Mouse (Mus musculus): Measurements from ENCODE around the gene Rad51. TPM values are rescaled to one million over a fixed set of nuclear protein-coding genes. Genes with fewer than 3 reads are reported as not detected.
A peak's percentile ranks its signal among the peaks of the same experiment; 100 is the strongest.

Rad51 gene
- polyA plus RNA-seq, 1 experiment from 2014 or later = 79.2 TPM

DNA sequence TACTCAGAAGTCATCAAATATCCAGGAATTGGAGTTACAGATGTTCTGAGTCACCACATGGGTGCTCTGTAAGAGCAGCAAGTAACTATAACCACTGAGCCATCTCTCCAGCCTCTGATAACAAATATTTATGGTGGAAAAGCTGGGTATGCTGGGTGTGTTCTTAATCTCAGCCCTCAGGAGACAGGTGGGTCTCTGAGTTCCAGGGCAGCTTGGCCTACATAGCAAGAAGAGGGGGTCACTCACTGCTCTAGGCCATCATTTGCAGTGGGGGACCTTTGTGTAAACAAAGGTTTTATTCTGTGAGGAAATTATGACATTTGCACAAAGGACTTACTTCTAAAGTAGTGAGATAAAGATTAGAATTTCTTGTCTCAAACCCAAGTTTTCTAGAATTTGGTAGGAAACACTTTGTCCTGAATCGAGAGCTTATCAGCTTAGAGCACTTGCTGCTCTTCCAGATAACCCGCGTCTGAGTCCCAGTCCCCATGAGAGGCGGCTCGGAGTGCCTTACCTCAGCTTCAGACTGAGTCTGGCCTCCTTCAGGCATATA is 23.8 kb downstream of the Rad51 start:
- no peaks in the 10 kb centered on the region; the same call in none of the 2 replicates for H3K36me3 ChIP-seq (replicated peaks; ENCODE audit: control insufficient read depth, insufficient read depth, low read depth, low read length)
- no peak for DNase-seq (ENCODE audit: low spot score)

DNA sequence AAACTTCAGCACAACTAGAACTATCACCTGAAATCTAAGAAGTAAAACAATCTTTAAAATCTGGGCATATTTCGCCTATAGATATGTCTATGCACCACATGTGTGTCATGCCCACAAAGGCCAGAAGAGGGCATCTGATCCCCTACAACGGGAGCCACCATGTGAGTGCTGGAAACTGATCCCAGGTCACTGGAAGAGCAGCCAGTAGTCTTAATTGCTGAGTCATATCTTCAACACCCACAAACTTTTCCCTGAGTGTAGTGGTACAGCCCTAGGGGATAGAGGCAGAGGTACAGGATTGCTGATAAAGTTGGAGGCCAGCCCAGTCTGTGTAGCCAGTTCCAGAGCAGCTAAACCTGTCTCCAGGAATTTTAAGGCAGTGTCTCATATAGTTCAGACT is 32.6 kb downstream of the Rad51 start:
- Histone ChIP-seq H3K27me3 (ENCODE audit: control insufficient read depth, insufficient read depth, low read length) (no peaks in the 10 kb centered on the region), H3K9ac (replicated peaks; ENCODE audit: low read length) (no peak overlapping the region), H3K4me1 (ENCODE audit: control insufficient read depth, insufficient read depth, low read length) (no peaks in the 10 kb centered on the region), H3K36me3 (replicated peaks; ENCODE audit: control insufficient read depth, insufficient read depth, low read depth, low read length) (peaks cover 10% of the 10 kb centered on the region), H3K4me3 (ENCODE audit: low read depth, low read length) (no peak overlapping the region), H3K27ac (replicated peaks; ENCODE audit: low read depth, low read length) (no peak overlapping the region), H3K9me3 (replicated peaks; ENCODE audit: control insufficient read depth, low read length) (no peaks in the 10 kb centered on the region), H3K4me2 (ENCODE audit: low read depth, low read length) (no peak overlapping the region)
- DNase-seq (ENCODE audit: low spot score) = no peak
- 89% methylated on average over 2 of the region's 2 CpGs for whole genome bisulfite sequencing
- ATAC-seq (replicated peaks; ENCODE audit: insufficient number of reproducible peaks, low FRiP score, low TSS enrichment, low read depth) = no peak

More for the DNA sequence above, 23.8 kb downstream of the Rad51 start:
- no peaks in the 10 kb centered on the region for H3K4me1 ChIP-seq (ENCODE audit: control insufficient read depth, insufficient read depth, low read length)
- ATAC-seq (replicated peaks; ENCODE audit: insufficient number of reproducible peaks, low FRiP score, low TSS enrichment, low read depth) = no peak
- WGBS = 89% methylated on average over 5 of the region's 5 CpGs
- H3K9ac ChIP-seq (replicated peaks; ENCODE audit: low read length) = no peak overlapping the region
- H3K4me3 ChIP-seq (ENCODE audit: low read depth, low read length) = no peak overlapping the region
- no peak overlapping the region for H3K4me2 ChIP-seq (ENCODE audit: low read depth, low read length)
- H3K9me3 ChIP-seq (replicated peaks; ENCODE audit: control insufficient read depth, low read length) = no peaks in the 10 kb centered on the region
- no peaks in the 10 kb centered on the region for H3K27me3 ChIP-seq (ENCODE audit: control insufficient read depth, insufficient read depth, low read length)
- no peak overlapping the region for H3K27ac ChIP-seq (replicated peaks; ENCODE audit: low read depth, low read length)

DNA sequence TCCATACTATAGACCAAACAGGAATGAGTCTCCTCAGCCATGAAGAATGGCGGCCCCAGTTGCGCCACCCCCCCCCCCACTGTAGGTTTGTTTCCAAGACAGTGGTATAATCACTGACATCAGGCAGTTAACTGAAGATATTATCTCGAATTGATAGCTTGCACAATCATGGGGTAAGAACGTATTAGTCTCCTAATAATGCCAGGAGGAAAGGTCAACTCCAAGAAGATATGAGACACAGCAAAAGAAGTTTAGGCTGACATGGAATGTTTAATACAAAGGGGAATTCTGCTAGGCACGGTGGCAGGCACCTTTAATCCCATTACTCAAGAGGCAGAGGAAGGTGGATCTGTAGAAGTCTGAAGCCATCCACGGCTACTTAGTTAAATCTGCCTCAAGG is 33.8 kb downstream of the Rad51 start:
- H3K4me3 ChIP-seq (ENCODE audit: low read depth, low read length) = no peak overlapping the region
- no peaks in the 10 kb centered on the region for H3K27me3 ChIP-seq (ENCODE audit: control insufficient read depth, insufficient read depth, low read length)
- no peak overlapping the region for H3K4me2 ChIP-seq (ENCODE audit: low read depth, low read length)
- ATAC-seq (replicated peaks; ENCODE audit: insufficient number of reproducible peaks, low FRiP score, low TSS enrichment, low read depth) (no peak), DNase-seq (ENCODE audit: low spot score) (no peak)
- peaks cover 10% of the 10 kb centered on the region for H3K36me3 ChIP-seq (replicated peaks; ENCODE audit: control insufficient read depth, insufficient read depth, low read depth, low read length)
- no peaks in the 10 kb centered on the region for H3K4me1 ChIP-seq (ENCODE audit: control insufficient read depth, insufficient read depth, low read length)
- H3K27ac ChIP-seq (replicated peaks; ENCODE audit: low read depth, low read length) = no peak overlapping the region
- H3K9me3 ChIP-seq (replicated peaks; ENCODE audit: control insufficient read depth, low read length) = no peaks in the 10 kb centered on the region
- 86% methylated on average over 6 of the region's 6 CpGs for WGBS
- no peak overlapping the region for H3K9ac ChIP-seq (replicated peaks; ENCODE audit: low read length)

DNA sequence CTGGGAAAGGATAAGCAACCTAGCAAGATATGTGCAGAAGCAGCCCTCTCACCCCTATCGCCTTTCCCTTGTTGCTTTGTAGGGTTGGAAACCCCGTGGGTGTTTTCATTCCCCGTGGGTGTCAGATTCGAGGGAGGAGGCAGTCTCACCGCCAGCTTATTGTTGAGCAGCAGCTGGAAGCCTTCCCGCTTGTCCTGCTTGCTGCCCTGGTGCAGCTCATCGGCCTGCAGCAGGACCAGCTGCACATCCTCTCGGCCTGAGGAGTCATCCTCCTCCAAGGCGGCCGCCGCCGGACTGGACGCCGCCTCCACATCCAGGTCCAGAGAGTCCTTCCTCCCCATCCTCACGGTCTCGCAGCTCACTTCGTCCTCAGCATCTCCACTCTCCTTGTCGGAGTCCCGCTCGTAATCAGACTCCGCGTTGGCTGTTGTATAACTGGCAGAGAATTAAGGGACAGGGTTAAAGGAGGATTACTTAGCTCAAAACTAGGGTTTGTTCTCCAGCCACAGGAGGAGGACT is 34.6 kb downstream of the Rad51 start:
- Histone ChIP-seq H3K9me3 (replicated peaks; ENCODE audit: control insufficient read depth, low read length) (no peaks in the 10 kb centered on the region), H3K27ac (replicated peaks; ENCODE audit: low read depth, low read length) (no peak overlapping the region), H3K4me3 (ENCODE audit: low read depth, low read length) (no peak overlapping the region), H3K4me2 (ENCODE audit: low read depth, low read length) (no peak overlapping the region), H3K9ac (replicated peaks; ENCODE audit: low read length) (no peak overlapping the region), H3K4me1 (ENCODE audit: control insufficient read depth, insufficient read depth, low read length) (no peaks in the 10 kb centered on the region), H3K36me3 (replicated peaks; ENCODE audit: control insufficient read depth, insufficient read depth, low read depth, low read length) (peaks cover 10% of the 10 kb centered on the region), H3K27me3 (ENCODE audit: control insufficient read depth, insufficient read depth, low read length) (no peaks in the 10 kb centered on the region)
- ATAC-seq (replicated peaks; ENCODE audit: insufficient number of reproducible peaks, low FRiP score, low TSS enrichment, low read depth) (no peak), DNase-seq (ENCODE audit: low spot score) (no peak)
- WGBS = 87% methylated on average over 22 of the region's 22 CpGs

DNA sequence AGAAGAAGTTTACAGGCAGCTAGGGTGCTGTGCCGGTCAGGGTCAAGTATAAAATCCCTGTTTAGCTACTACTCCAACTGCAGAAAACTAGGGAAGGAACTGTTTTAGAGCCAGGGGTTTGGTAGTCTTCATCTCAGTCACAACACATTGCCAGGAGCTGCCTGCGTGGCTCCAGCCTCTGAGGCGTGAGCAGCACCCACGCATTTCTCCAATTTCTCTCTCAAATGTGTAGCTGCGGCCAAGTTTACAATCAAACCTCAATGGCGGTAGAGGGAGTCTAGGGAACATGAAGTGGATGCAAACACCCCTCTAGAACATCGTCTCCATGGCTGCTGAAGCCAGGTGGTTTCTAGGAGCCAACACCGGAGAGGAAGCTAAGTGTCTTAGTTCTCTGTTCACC is 35.2 kb downstream of the Rad51 start:
- Histone ChIP-seq H3K4me1 (ENCODE audit: control insufficient read depth, insufficient read depth, low read length) (no peaks in the 10 kb centered on the region), H3K36me3 (replicated peaks; ENCODE audit: control insufficient read depth, insufficient read depth, low read depth, low read length) (peaks cover 10% of the 10 kb centered on the region), H3K4me2 (ENCODE audit: low read depth, low read length) (no peak overlapping the region), H3K27me3 (ENCODE audit: control insufficient read depth, insufficient read depth, low read length) (no peaks in the 10 kb centered on the region), H3K27ac (replicated peaks; ENCODE audit: low read depth, low read length) (no peak overlapping the region), H3K9me3 (replicated peaks; ENCODE audit: control insufficient read depth, low read length) (no peaks in the 10 kb centered on the region), H3K4me3 (ENCODE audit: low read depth, low read length) (no peak overlapping the region), H3K9ac (replicated peaks; ENCODE audit: low read length) (no peak overlapping the region)
- no peak for ATAC-seq (replicated peaks; ENCODE audit: insufficient number of reproducible peaks, low FRiP score, low TSS enrichment, low read depth)
- no peak for DNase-seq (ENCODE audit: low spot score)
- WGBS = 93% methylated on average over 8 of the region's 8 CpGs

DNA sequence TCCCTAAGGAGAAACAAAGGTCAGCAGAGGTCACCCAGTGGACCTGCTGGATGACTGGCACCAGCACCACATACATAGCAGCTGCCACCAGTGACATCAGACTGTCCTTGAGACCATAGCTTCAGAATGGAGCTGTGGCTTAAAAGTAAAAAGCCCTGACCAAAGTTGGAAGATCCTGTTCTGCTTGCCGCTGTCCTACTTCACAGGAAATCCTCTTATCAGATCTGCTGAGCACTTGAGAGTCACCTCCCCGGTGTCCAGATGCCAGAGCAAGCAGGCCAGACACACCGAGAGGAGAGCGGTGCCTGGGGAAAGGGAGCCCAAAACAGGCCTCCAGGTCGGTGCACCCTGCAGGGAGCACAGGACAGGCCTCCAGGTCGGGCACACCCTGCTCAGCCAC is 39.7 kb downstream of the Rad51 start:
- Histone ChIP-seq H3K36me3 (replicated peaks; ENCODE audit: control insufficient read depth, insufficient read depth, low read depth, low read length) (peaks cover 3% of the 10 kb centered on the region; the same call in 1 of the 2 replicates), H3K27me3 (ENCODE audit: control insufficient read depth, insufficient read depth, low read length) (no peaks in the 10 kb centered on the region), H3K9me3 (replicated peaks; ENCODE audit: control insufficient read depth, low read length) (no peaks in the 10 kb centered on the region), H3K4me3 (ENCODE audit: low read depth, low read length) (no peak overlapping the region), H3K4me1 (ENCODE audit: control insufficient read depth, insufficient read depth, low read length) (no peaks in the 10 kb centered on the region), H3K4me2 (ENCODE audit: low read depth, low read length) (no peak overlapping the region), H3K9ac (replicated peaks; ENCODE audit: low read length) (no peak overlapping the region), H3K27ac (replicated peaks; ENCODE audit: low read depth, low read length) (no peak overlapping the region)
- DNase-seq (ENCODE audit: low spot score) = no peak
- whole genome bisulfite sequencing = 91% methylated on average over 6 of the region's 6 CpGs
- no peak for ATAC-seq (replicated peaks; ENCODE audit: insufficient number of reproducible peaks, low FRiP score, low TSS enrichment, low read depth)

DNA sequence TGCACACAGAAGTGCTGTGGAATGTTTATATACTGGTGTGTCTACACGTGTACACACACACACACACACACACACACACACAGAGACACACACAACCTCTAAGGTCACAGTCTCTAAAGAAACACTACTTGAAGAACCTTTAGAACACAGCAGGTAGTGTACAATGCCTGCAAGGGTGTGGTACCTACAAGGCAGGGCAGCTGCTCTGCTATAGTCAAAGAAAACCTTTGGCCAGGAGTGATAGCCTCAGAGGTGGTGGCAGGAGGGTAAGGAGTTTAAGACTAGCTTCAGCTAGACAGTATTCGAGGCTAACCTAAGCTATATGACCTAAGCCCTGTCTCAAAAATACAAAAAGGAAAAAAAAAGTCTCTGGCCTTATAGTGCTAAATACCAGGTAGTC is 42.1 kb downstream of the Rad51 start:
- H3K9me3 ChIP-seq (replicated peaks; ENCODE audit: control insufficient read depth, low read length) = no peaks in the 10 kb centered on the region
- no peak overlapping the region for H3K27ac ChIP-seq (replicated peaks; ENCODE audit: low read depth, low read length)
- H3K27me3 ChIP-seq (ENCODE audit: control insufficient read depth, insufficient read depth, low read length) = no peaks in the 10 kb centered on the region
- H3K4me1 ChIP-seq (ENCODE audit: control insufficient read depth, insufficient read depth, low read length) = no peaks in the 10 kb centered on the region
- no peak overlapping the region for H3K4me2 ChIP-seq (ENCODE audit: low read depth, low read length)
- WGBS = 82% methylated on average over 2 of the region's 2 CpGs
- H3K9ac ChIP-seq (replicated peaks; ENCODE audit: low read length) = no peak overlapping the region
- ATAC-seq (replicated peaks; ENCODE audit: insufficient number of reproducible peaks, low FRiP score, low TSS enrichment, low read depth) (no peak), DNase-seq (ENCODE audit: low spot score) (no peak)
- H3K4me3 ChIP-seq (ENCODE audit: low read depth, low read length) = no peak overlapping the region
- H3K36me3 ChIP-seq (replicated peaks; ENCODE audit: control insufficient read depth, insufficient read depth, low read depth, low read length) = no peaks in the 10 kb centered on the region; the same call in 1 of the 2 replicates

DNA sequence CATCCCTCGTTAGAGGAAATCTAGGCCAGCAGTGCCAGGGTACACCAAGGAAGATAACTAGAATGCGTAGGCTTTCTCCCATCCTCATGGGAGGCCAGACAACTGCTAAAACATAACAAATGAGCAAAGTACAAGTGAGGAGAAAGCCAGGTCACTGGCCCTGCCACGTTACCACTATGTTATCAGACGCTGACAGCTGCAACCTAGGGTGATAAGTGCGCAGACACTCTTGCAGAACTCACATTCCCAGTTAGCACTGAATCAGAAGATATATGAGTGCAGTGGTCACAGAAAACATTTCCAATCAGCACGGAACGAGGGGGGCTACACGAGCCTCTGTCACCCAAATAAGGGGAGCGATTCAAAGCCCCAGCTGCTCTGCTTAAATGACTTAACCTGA is 42.8 kb downstream of the Rad51 start:
- no peaks in the 10 kb centered on the region; the same call in 1 of the 2 replicates for H3K36me3 ChIP-seq (replicated peaks; ENCODE audit: control insufficient read depth, insufficient read depth, low read depth, low read length)
- ATAC-seq (replicated peaks; ENCODE audit: insufficient number of reproducible peaks, low FRiP score, low TSS enrichment, low read depth) = no peak
- no peaks in the 10 kb centered on the region for H3K27me3 ChIP-seq (ENCODE audit: control insufficient read depth, insufficient read depth, low read length)
- no peak for DNase-seq (ENCODE audit: low spot score)
- WGBS = 87% methylated on average over 9 of the region's 9 CpGs
- no peak overlapping the region for H3K27ac ChIP-seq (replicated peaks; ENCODE audit: low read depth, low read length)
- H3K4me3 ChIP-seq (ENCODE audit: low read depth, low read length) = peak overlapping the region; percentile 92; the same call in 1 of the 2 replicates
- H3K4me2 ChIP-seq (ENCODE audit: low read depth, low read length) = no peak overlapping the region; the same call in 1 of the 2 replicates
- no peaks in the 10 kb centered on the region for H3K9me3 ChIP-seq (replicated peaks; ENCODE audit: control insufficient read depth, low read length)
- H3K4me1 ChIP-seq (ENCODE audit: control insufficient read depth, insufficient read depth, low read length) = no peaks in the 10 kb centered on the region
- no peak overlapping the region for H3K9ac ChIP-seq (replicated peaks; ENCODE audit: low read length)
